Mouse (Mus musculus): ENCODE data around the gene Mief1.

DNA sequence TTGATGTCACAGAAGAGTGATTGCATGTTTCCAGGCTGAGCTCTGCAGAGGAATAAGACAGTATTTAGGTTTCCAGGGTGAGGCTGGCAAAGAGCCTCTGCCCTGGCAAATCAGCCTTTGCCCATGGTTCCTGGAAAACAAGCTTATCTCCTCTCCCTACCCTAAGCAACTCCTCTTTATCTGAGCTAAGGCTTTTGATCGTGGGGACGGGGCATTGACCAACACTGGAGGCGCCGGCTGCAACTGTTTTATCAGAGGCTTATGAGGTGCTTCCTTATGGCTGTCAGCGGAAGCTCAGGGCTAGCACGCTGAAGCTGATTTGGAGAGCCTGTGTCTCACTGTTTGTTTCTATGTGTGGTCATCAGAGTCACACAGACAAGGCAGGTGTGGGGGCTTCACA is 16.8 kb downstream of the Mief1 start:
- TF ChIP-seq CTCF (IDR thresholded peaks at IDR 0.05; ENCODE audit: low read depth, low read length): no peak
- no peak for TF ChIP-seq POLR2A (IDR thresholded peaks at IDR 0.05; ENCODE audit: borderline replicate concordance, low read depth, low read length)

All from bone marrow macrophage, adult 2 months (primary cell).